Mouse (Mus musculus): Measurements from ENCODE around the gene Cltrn. TPM values are rescaled to one million over a fixed set of nuclear protein-coding genes. Genes with fewer than 3 reads are reported as not detected.

The Cltrn gene
- polyA plus RNA-seq, 1 experiment from 2014 or later: not detected

GRCm38 (mm10) chrX:164111146-164111545, 22.5 kb downstream of the Cltrn start:
- 70% methylated on average over 3 of the region's 3 CpGs for WGBS
- Histone ChIP-seq H3K27me3 (replicated peaks; ENCODE audit: control insufficient read depth, insufficient read depth, low read length) (no peaks in the 10 kb centered on the region; the same call in 1 of the 2 replicates), H3K27ac (ENCODE audit: low read length) (no peak overlapping the region), H3K4me1 (replicated peaks; ENCODE audit: control insufficient read depth, insufficient read depth, low read length) (no peaks in the 10 kb centered on the region), H3K9ac (replicated peaks; ENCODE audit: low read depth, low read length) (no peak overlapping the region), H3K36me3 (ENCODE audit: control insufficient read depth, insufficient read depth) (no peaks in the 10 kb centered on the region), H3K4me3 (replicated peaks; ENCODE audit: low read length) (no peak overlapping the region), H3K4me2 (ENCODE audit: low read length) (no peak overlapping the region), H3K9me3 (ENCODE audit: control insufficient read depth, low read length) (no peaks in the 10 kb centered on the region)
- ATAC-seq: no peak

GRCm38 (mm10) chrX:164113744-164114143, 25.1 kb downstream of the Cltrn start:
- WGBS: 93% methylated on average over 6 of the region's 6 CpGs
- Histone ChIP-seq H3K27me3 (replicated peaks; ENCODE audit: control insufficient read depth, insufficient read depth, low read length) (no peaks in the 10 kb centered on the region), H3K9me3 (ENCODE audit: control insufficient read depth, low read length) (no peaks in the 10 kb centered on the region), H3K4me1 (replicated peaks; ENCODE audit: control insufficient read depth, insufficient read depth, low read length) (no peaks in the 10 kb centered on the region), H3K4me2 (ENCODE audit: low read length) (no peak overlapping the region), H3K9ac (replicated peaks; ENCODE audit: low read depth, low read length) (no peak overlapping the region), H3K36me3 (ENCODE audit: control insufficient read depth, insufficient read depth) (no peaks in the 10 kb centered on the region), H3K4me3 (replicated peaks; ENCODE audit: low read length) (no peak overlapping the region), H3K27ac (ENCODE audit: low read length) (no peak overlapping the region)
- ATAC-seq: no peak

GRCm38 (mm10) chrX:164123942-164124341, 35.3 kb downstream of the Cltrn start:
- no peak overlapping the region for H3K9ac ChIP-seq (replicated peaks; ENCODE audit: low read depth, low read length)
- H3K4me1 ChIP-seq (replicated peaks; ENCODE audit: control insufficient read depth, insufficient read depth, low read length): no peaks in the 10 kb centered on the region
- H3K36me3 ChIP-seq (ENCODE audit: control insufficient read depth, insufficient read depth): no peaks in the 10 kb centered on the region
- ATAC-seq: no peak
- no peak overlapping the region for H3K4me3 ChIP-seq (replicated peaks; ENCODE audit: low read length)
- H3K27me3 ChIP-seq (replicated peaks; ENCODE audit: control insufficient read depth, insufficient read depth, low read length): no peaks in the 10 kb centered on the region
- WGBS: 93% methylated on average over 3 of the region's 3 CpGs
- no peak overlapping the region for H3K27ac ChIP-seq (ENCODE audit: low read length)
- no peak overlapping the region for H3K4me2 ChIP-seq (ENCODE audit: low read length)
- H3K9me3 ChIP-seq (ENCODE audit: control insufficient read depth, low read length): no peaks in the 10 kb centered on the region

- Histone ChIP-seq H3K4me1 (replicated peaks; ENCODE audit: control insufficient read depth, insufficient read depth, low read length) (no peaks in the 10 kb centered on the region), H3K27ac (ENCODE audit: low read length) (no peak overlapping the region), H3K4me2 (ENCODE audit: low read length) (no peak overlapping the region), H3K27me3 (replicated peaks; ENCODE audit: control insufficient read depth, insufficient read depth, low read length) (no peaks in the 10 kb centered on the region), H3K4me3 (replicated peaks; ENCODE audit: low read length) (no peak overlapping the region), H3K36me3 (ENCODE audit: control insufficient read depth, insufficient read depth) (no peaks in the 10 kb centered on the region), H3K9ac (replicated peaks; ENCODE audit: low read depth, low read length) (no peak overlapping the region), H3K9me3 (ENCODE audit: control insufficient read depth, low read length) (no peaks in the 10 kb centered on the region)
- ATAC-seq: no peak
- 89% methylated on average over 3 of the region's 3 CpGs for WGBS
Observed at GRCm38 (mm10) chrX:164133531-164133930, 44.9 kb downstream of the Cltrn start.

GRCm38 (mm10) chrX:164135304-164135818, 46.7 kb downstream of the Cltrn start:
- Histone ChIP-seq H3K27me3 (replicated peaks; ENCODE audit: control insufficient read depth, insufficient read depth, low read length) (no peaks in the 10 kb centered on the region), H3K4me3 (replicated peaks; ENCODE audit: low read length) (no peak overlapping the region), H3K9ac (replicated peaks; ENCODE audit: low read depth, low read length) (no peak overlapping the region), H3K36me3 (ENCODE audit: control insufficient read depth, insufficient read depth) (no peaks in the 10 kb centered on the region), H3K4me2 (ENCODE audit: low read length) (no peak overlapping the region), H3K4me1 (replicated peaks; ENCODE audit: control insufficient read depth, insufficient read depth, low read length) (no peaks in the 10 kb centered on the region), H3K9me3 (ENCODE audit: control insufficient read depth, low read length) (no peaks in the 10 kb centered on the region), H3K27ac (ENCODE audit: low read length) (no peak overlapping the region)
- ATAC-seq: no peak
- WGBS: 92% methylated on average over 4 of the region's 4 CpGs

- H3K4me3 ChIP-seq (replicated peaks; ENCODE audit: low read length): no peak within 1 kb of the TSS
- H3K9me3 ChIP-seq (ENCODE audit: control insufficient read depth, low read length): no peaks in the 10 kb centered on the region
- no peak within 1 kb of the TSS for H3K9ac ChIP-seq (replicated peaks; ENCODE audit: low read depth, low read length)
- no peaks in the 10 kb centered on the region for H3K36me3 ChIP-seq (ENCODE audit: control insufficient read depth, insufficient read depth)
- ATAC-seq: no peak
- no peaks in the 10 kb centered on the region for H3K27me3 ChIP-seq (replicated peaks; ENCODE audit: control insufficient read depth, insufficient read depth, low read length)
- H3K4me2 ChIP-seq (ENCODE audit: low read length): no peak within 1 kb of the TSS
- H3K4me1 ChIP-seq (replicated peaks; ENCODE audit: control insufficient read depth, insufficient read depth, low read length): no peaks in the 10 kb centered on the region
- H3K27ac ChIP-seq (ENCODE audit: low read length): no peak within 1 kb of the TSS
- WGBS: 95% methylated on average over 2 of the region's 2 CpGs
Observed at GRCm38 (mm10) chrX:164139032-164139431, 50.4 kb downstream of the Cltrn start, which contains the start of gene Ace2. Gene Ace2, plus strand, starts transcription at chrX:164139332.

- no peak overlapping the region for H3K4me3 ChIP-seq (replicated peaks; ENCODE audit: low read length)
- no peaks in the 10 kb centered on the region for H3K27me3 ChIP-seq (replicated peaks; ENCODE audit: control insufficient read depth, insufficient read depth, low read length)
- H3K36me3 ChIP-seq (ENCODE audit: control insufficient read depth, insufficient read depth): no peaks in the 10 kb centered on the region
- WGBS: 84% methylated on average over 6 of the region's 6 CpGs
- H3K9me3 ChIP-seq (ENCODE audit: control insufficient read depth, low read length): no peaks in the 10 kb centered on the region
- H3K4me2 ChIP-seq (ENCODE audit: low read length): no peak overlapping the region
- no peak overlapping the region for H3K27ac ChIP-seq (ENCODE audit: low read length)
- ATAC-seq: no peak
- no peaks in the 10 kb centered on the region for H3K4me1 ChIP-seq (replicated peaks; ENCODE audit: control insufficient read depth, insufficient read depth, low read length)
- no peak overlapping the region for H3K9ac ChIP-seq (replicated peaks; ENCODE audit: low read depth, low read length)
Observed at GRCm38 (mm10) chrX:164145463-164146250, 57.0 kb downstream of the Cltrn start.

- 72% methylated on average over 2 of the region's 2 CpGs for WGBS
- H3K4me3 ChIP-seq (replicated peaks; ENCODE audit: low read length): no peak overlapping the region
- no peaks in the 10 kb centered on the region for H3K36me3 ChIP-seq (ENCODE audit: control insufficient read depth, insufficient read depth)
- no peaks in the 10 kb centered on the region for H3K9me3 ChIP-seq (ENCODE audit: control insufficient read depth, low read length)
- H3K4me2 ChIP-seq (ENCODE audit: low read length): no peak overlapping the region
- H3K9ac ChIP-seq (replicated peaks; ENCODE audit: low read depth, low read length): no peak overlapping the region
- no peak overlapping the region for H3K27ac ChIP-seq (ENCODE audit: low read length)
- ATAC-seq: no peak
- no peaks in the 10 kb centered on the region for H3K4me1 ChIP-seq (replicated peaks; ENCODE audit: control insufficient read depth, insufficient read depth, low read length)
- H3K27me3 ChIP-seq (replicated peaks; ENCODE audit: control insufficient read depth, insufficient read depth, low read length): no peaks in the 10 kb centered on the region
Observed at GRCm38 (mm10) chrX:164152703-164153102, 64.1 kb downstream of the Cltrn start.

- Histone ChIP-seq H3K4me1 (replicated peaks; ENCODE audit: control insufficient read depth, insufficient read depth, low read length) (no peaks in the 10 kb centered on the region), H3K27me3 (replicated peaks; ENCODE audit: control insufficient read depth, insufficient read depth, low read length) (no peaks in the 10 kb centered on the region), H3K27ac (ENCODE audit: low read length) (no peak overlapping the region), H3K4me2 (ENCODE audit: low read length) (no peak overlapping the region), H3K36me3 (ENCODE audit: control insufficient read depth, insufficient read depth) (no peaks in the 10 kb centered on the region), H3K4me3 (replicated peaks; ENCODE audit: low read length) (no peak overlapping the region), H3K9me3 (ENCODE audit: control insufficient read depth, low read length) (no peaks in the 10 kb centered on the region), H3K9ac (replicated peaks; ENCODE audit: low read depth, low read length) (no peak overlapping the region)
- no peak for ATAC-seq
Observed at GRCm38 (mm10) chrX:164153606-164154005, 65.0 kb downstream of the Cltrn start.

Measured in forebrain, embryonic 16.5 days (tissue).